Mouse (Mus musculus): Measurements from ENCODE around the gene Slc6a20b.

- TF ChIP-seq CTCF (IDR thresholded peaks at IDR 0.05; ENCODE audit: borderline replicate concordance, control insufficient read depth, extremely low read depth, insufficient read depth, low read length, poor library complexity) (no peak), POLR2A (IDR thresholded peaks at IDR 0.05; ENCODE audit: control insufficient read depth, extremely low read depth, insufficient read depth, low read length, poor library complexity) (no peak)
These were observed 25.1 kb upstream of the Slc6a20b start for GRCm38 (mm10) chr9:123657457-123657856.
